Mouse (Mus musculus) forebrain, embryonic 11.5 days (tissue): ENCODE data around the gene Frk. TPM values are rescaled to one million over a fixed set of nuclear protein-coding genes. Genes with fewer than 3 reads are reported as not detected.
"Not testable (repeated sequence)": the region's sequence is repeated elsewhere in the genome, so short reads cannot be mapped to it uniquely, and the experiment has no call there.

Experiments used
- ATAC-seq: fragments of 200-750 bp; cut with Nextera tagmentation; replicated peaks from 2 replicates; pipeline ENCODE4 v1.8.0; 2017; ENCODE audit warnings: moderate TSS enrichment; ENCODE audit not compliant: low FRiP score
- DNase-seq: peaks from one replicate; pipeline ENCODE4 v3.0.0-alpha.2; 2017; ENCODE audit warnings: low spot score
- H3K27ac ChIP-seq: fragments of 300-500 bp; sonication (generic); 2 replicates; pipeline ENCODE4 v1.5.1; 2014; ENCODE audit warnings: low read depth, low read length
- H3K27me3 ChIP-seq: fragments of 300-500 bp; sonication (generic); 2 replicates; pipeline ENCODE4 v1.6.1; 2014; ENCODE audit warnings: mild to moderate bottlenecking, low read length, mixed read lengths; ENCODE audit not compliant: control insufficient read depth, insufficient read depth
- H3K36me3 ChIP-seq: fragments of 300-500 bp; sonication (generic); 2 replicates; pipeline ENCODE4 v1.6.1; 2014; ENCODE audit warnings: mild to moderate bottlenecking, low read length, moderate library complexity, mixed read lengths; ENCODE audit not compliant: control insufficient read depth, insufficient read depth
- H3K4me1 ChIP-seq: fragments of 300-500 bp; sonication (generic); replicated peaks from 2 replicates; pipeline ENCODE4 v1.6.1; 2014; ENCODE audit warnings: low read length, mixed read lengths; ENCODE audit not compliant: control insufficient read depth, insufficient read depth
- H3K4me2 ChIP-seq: fragments of 300-500 bp; sonication (generic); 2 replicates; pipeline ENCODE4 v1.6.1; 2014; ENCODE audit warnings: low read depth, mild to moderate bottlenecking, low read length, moderate library complexity, mixed read lengths; ENCODE audit not compliant: severe bottlenecking
- H3K4me3 ChIP-seq: fragments of 300-500 bp; sonication (generic); 2 replicates; pipeline ENCODE4 v1.5.1; 2014; ENCODE audit warnings: low read depth, low read length
- H3K9ac ChIP-seq: fragments of 300-500 bp; sonication (generic); 2 replicates; pipeline ENCODE4 v1.6.1; 2014; ENCODE audit warnings: low read length
- H3K9me3 ChIP-seq: fragments of 300-500 bp; sonication (generic); 2 replicates; pipeline ENCODE4 v1.6.1; 2016; ENCODE audit warnings: low read length, mixed read lengths; ENCODE audit not compliant: control insufficient read depth
- WGBS: fragments of 180-500 bp; shearing (Covaris S2); extraction: QIAGEN DNeasy Blood & Tissue Kit; methylation state at CpG from one replicate; pipeline ENCODE4 v1.1.7; 2014; 5-methylcytosine and 5-hydroxymethylcytosine counted together
- polyA plus RNA-seq: library from polyadenylated mRNA; unstranded; fragments of >200 nt; fragmentation: Nextera tagmentation; extraction: Ambion mirVana; gene quantifications from 2 replicates; pipeline ENCODE4 v1.2.1, GENCODE M21; 2014

Gene Frk
- polyA plus RNA-seq, result 3.4 and 3.6 TPM in 2 replicates

- Histone ChIP-seq H3K27ac (no peak within 1 kb of the TSS), H3K4me2 (no peak within 1 kb of the TSS), H3K4me3 (no peak within 1 kb of the TSS), H3K4me1 (no peaks in the 10 kb centered on the region), H3K9me3 (no peaks in the 10 kb centered on the region), H3K27me3 (no peaks in the 10 kb centered on the region), H3K9ac (no peak within 1 kb of the TSS), H3K36me3 (no peaks in the 10 kb centered on the region)
- ATAC-seq (peak; percentile 36; the same call in 1 of the 2 replicates), DNase-seq (peak; percentile 52)
- 41% methylated on average over 11 of the region's 11 CpGs for WGBS
Measured at GRCm38 (mm10) chr10:34483297-34484013, at the start of gene Frk. Frk (plus strand) TSS chr10:34483399.

- not testable (repeated sequence) for H3K27me3 ChIP-seq, H3K9me3 ChIP-seq, H3K9ac ChIP-seq, DNase-seq, H3K4me2 ChIP-seq, H3K4me3 ChIP-seq, H3K36me3 ChIP-seq, H3K4me1 ChIP-seq, ATAC-seq, H3K27ac ChIP-seq
- WGBS, result 97% methylated on average over 6 of the region's 14 CpGs
Measured at GRCm38 (mm10) chr10:34434191-34434590, 49.0 kb upstream of the Frk start.

DNA sequence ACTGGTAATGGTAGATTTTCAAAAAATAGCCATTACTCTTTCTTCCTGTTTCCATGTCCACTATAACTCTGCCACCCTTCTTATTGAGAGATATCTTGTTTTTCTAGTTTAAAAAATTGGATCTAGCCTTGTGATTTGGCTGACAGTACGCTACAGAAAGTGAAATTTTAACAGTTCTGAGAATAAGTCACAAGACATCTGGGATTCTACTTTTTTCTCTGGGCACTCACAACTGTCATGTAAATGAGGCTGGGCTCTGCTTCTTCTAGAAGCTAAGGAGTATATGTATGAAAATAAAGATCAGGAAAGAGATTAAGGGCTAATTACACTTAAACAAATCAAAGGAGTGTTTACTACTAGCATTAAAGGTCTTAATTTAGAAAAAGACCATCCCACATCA is 33.7 kb upstream of the Frk start:
- no peak overlapping the region for H3K9ac ChIP-seq
- no peak overlapping the region for H3K4me2 ChIP-seq
- WGBS, result 79% methylated on average over 1 of the region's 1 CpGs
- H3K36me3 ChIP-seq, result no peaks in the 10 kb centered on the region
- no peak for DNase-seq
- no peaks in the 10 kb centered on the region for H3K4me1 ChIP-seq
- H3K9me3 ChIP-seq, result no peaks in the 10 kb centered on the region
- H3K27me3 ChIP-seq, result no peaks in the 10 kb centered on the region
- no peak for ATAC-seq
- no peak overlapping the region for H3K27ac ChIP-seq
- H3K4me3 ChIP-seq, result no peak overlapping the region

DNA sequence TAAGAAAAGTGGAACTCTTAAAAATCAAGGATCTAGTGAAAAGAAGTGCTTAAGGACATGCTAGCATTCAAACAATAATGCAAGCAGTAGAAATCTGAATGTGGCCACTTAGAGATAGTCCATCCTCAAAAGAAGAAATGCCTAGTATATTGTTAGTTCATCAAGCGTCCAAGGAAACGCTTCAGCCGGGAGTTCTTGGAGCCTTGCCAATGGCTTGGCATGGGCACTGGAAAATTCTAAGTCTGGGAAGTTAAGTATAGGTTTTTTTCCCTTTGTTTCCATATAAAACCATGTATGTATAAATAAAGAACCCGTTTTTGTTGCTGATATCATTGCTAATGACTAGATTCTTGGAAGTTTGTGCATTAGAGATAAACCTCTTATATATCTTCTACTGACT is 21.7 kb upstream of the Frk start:
- Histone ChIP-seq H3K27me3 (no peaks in the 10 kb centered on the region), H3K36me3 (no peaks in the 10 kb centered on the region), H3K4me3 (no peak overlapping the region), H3K27ac (no peak overlapping the region), H3K9ac (no peak overlapping the region), H3K4me1 (no peaks in the 10 kb centered on the region), H3K4me2 (no peak overlapping the region), H3K9me3 (no peaks in the 10 kb centered on the region)
- no peak for DNase-seq
- ATAC-seq, result no peak
- WGBS, result 78% methylated on average over 4 of the region's 4 CpGs

DNA sequence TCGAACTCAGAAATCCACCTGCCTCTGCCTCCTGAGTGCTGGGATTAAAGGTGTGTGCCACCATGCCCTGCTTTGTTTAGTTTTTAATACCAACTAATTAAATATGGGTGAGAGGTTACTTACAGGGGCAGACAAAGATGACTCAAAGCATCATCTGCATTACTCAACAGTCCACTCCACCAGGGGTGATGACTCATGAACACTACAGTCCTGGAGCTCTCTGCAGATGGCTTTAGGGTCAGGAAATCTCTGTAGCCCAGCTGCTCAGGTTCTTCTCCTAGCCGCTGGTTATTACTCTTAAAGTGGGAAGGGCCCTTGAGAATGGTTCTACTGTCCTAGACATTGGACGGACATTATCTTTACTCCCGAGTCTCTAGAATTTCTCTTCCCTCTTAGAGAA is 18.9 kb upstream of the Frk start:
- DNase-seq (no peak), ATAC-seq (no peak)
- no peaks in the 10 kb centered on the region for H3K27me3 ChIP-seq
- no peaks in the 10 kb centered on the region for H3K36me3 ChIP-seq
- H3K4me3 ChIP-seq, result no peak overlapping the region
- no peaks in the 10 kb centered on the region for H3K4me1 ChIP-seq
- no peak overlapping the region for H3K27ac ChIP-seq
- no peak overlapping the region for H3K4me2 ChIP-seq
- WGBS, result 91% methylated on average over 4 of the region's 4 CpGs
- no peak overlapping the region for H3K9ac ChIP-seq
- H3K9me3 ChIP-seq, result no peaks in the 10 kb centered on the region

DNA sequence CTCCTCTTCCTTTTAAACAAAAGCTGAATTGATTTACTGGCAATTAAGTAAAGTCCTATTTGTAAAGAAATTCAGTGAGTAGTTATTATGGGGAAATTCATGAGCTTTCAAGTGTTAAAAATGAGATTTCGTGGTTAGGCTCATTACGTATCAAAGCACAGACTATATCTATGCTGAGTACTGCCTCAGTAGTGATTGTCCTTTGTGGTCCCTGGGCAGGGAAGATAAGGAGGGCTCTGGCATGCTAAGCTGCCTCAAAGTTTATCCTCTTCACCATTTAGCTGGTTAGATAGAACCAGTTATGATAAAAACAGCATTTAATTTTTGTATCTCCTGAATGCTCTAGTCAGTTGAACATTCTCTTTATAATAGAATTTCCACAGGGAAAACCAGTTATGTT is 14.2 kb upstream of the Frk start:
- 16% methylated on average over 2 of the region's 2 CpGs for WGBS
- Histone ChIP-seq H3K4me2 (no peak overlapping the region), H3K4me3 (no peak overlapping the region), H3K27ac (no peak overlapping the region), H3K9me3 (no peaks in the 10 kb centered on the region), H3K36me3 (no peaks in the 10 kb centered on the region), H3K27me3 (no peaks in the 10 kb centered on the region), H3K4me1 (no peaks in the 10 kb centered on the region), H3K9ac (no peak overlapping the region)
- ATAC-seq (no peak), DNase-seq (no peak)

DNA sequence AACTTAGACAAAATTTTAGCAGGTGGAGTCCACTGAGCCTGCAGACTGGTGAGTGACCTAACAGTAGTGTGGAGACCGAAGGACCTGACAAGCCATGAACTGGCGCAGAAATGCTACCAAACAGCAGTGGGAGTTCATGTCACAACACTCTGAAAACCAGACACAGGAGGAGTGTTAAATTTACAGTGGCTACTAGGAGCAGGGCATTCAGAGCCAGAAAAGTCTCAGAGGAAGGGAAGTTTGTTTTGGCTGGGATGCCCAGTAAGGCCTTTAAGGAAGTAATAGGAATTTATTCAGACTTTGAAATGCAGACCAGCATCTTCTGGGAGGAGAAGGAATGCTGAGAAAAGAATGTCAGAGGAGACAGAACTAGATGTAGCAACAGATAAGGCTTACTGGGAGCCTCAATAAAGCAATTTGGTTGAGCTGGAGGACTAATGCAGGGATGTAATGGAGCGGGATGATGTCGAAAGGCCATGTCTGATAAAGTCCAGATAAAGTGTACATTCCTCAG is 3.2 kb upstream of the Frk start:
- no peak overlapping the region for H3K4me3 ChIP-seq
- H3K9me3 ChIP-seq, result no peaks in the 10 kb centered on the region
- no peak overlapping the region for H3K9ac ChIP-seq
- H3K4me2 ChIP-seq, result no peak overlapping the region
- no peaks in the 10 kb centered on the region for H3K4me1 ChIP-seq
- DNase-seq, result no peak
- no peaks in the 10 kb centered on the region for H3K36me3 ChIP-seq
- H3K27ac ChIP-seq, result no peak overlapping the region
- WGBS, result 82% methylated on average over 4 of the region's 4 CpGs
- no peaks in the 10 kb centered on the region for H3K27me3 ChIP-seq
- no peak for ATAC-seq

- Histone ChIP-seq H3K4me3 (no peak overlapping the region), H3K4me1 (no peaks in the 10 kb centered on the region), H3K27ac (no peak overlapping the region), H3K9me3 (no peaks in the 10 kb centered on the region), H3K36me3 (no peaks in the 10 kb centered on the region), H3K27me3 (no peaks in the 10 kb centered on the region), H3K4me2 (no peak overlapping the region), H3K9ac (no peak overlapping the region)
- ATAC-seq, result no peak
- no peak for DNase-seq
- WGBS, result 76% methylated on average over 14 of the region's 14 CpGs
Measured at GRCm38 (mm10) chr10:34484014-34484411, 814 bp downstream of the Frk start.

GRCm38 (mm10) chr10:34485079-34485478 is 1.9 kb downstream of the Frk start:
- no peak for DNase-seq

More at GRCm38 (mm10) chr10:34485079-34485478, 1.9 kb downstream of the Frk start:
- H3K9me3 ChIP-seq, result no peaks in the 10 kb centered on the region
- no peak overlapping the region for H3K9ac ChIP-seq
- no peaks in the 10 kb centered on the region for H3K36me3 ChIP-seq
- no peak for ATAC-seq
- no peaks in the 10 kb centered on the region for H3K4me1 ChIP-seq
- WGBS, result 73% methylated on average over 4 of the region's 4 CpGs
- H3K4me2 ChIP-seq, result no peak overlapping the region
- no peaks in the 10 kb centered on the region for H3K27me3 ChIP-seq
- no peak overlapping the region for H3K4me3 ChIP-seq
- H3K27ac ChIP-seq, result no peak overlapping the region
